Mouse (Mus musculus) intestine, embryonic 16.5 days (tissue): ENCODE measurements around the gene Olfr1076. TPM values are rescaled to one million over a fixed set of nuclear protein-coding genes. Genes with fewer than 3 reads are reported as not detected.
"Not testable (repeated sequence)": the region's sequence is repeated elsewhere in the genome, so short reads cannot be mapped to it uniquely, and the experiment has no call there.

Experiments
- ATAC-seq: fragments of 200-750 bp; cut with Nextera tagmentation; 2 replicates; pipeline ENCODE4 v1.8.0; 2017; ENCODE audit warnings: moderate TSS enrichment, moderate library complexity
- H3K27ac ChIP-seq: fragments of 300-500 bp; sonication (generic); 2 replicates; pipeline ENCODE4 v1.5.1; 2014; ENCODE audit warnings: mild to moderate bottlenecking, low read length
- H3K27me3 ChIP-seq: fragments of 300-500 bp; sonication (generic); replicated peaks from 2 replicates; pipeline ENCODE4 v1.6.1; 2014; ENCODE audit warnings: low read length, control low read depth, mixed read lengths; ENCODE audit not compliant: control insufficient read depth, insufficient read depth
- H3K36me3 ChIP-seq: fragments of 300-500 bp; sonication (generic); 2 replicates; pipeline ENCODE4 v1.6.1; 2014; ENCODE audit warnings: low read length, control low read depth; ENCODE audit not compliant: control insufficient read depth, insufficient read depth
- H3K4me1 ChIP-seq: fragments of 300-500 bp; sonication (generic); 2 replicates; pipeline ENCODE4 v1.6.1; 2014; ENCODE audit warnings: low read length, control low read depth, mixed read lengths; ENCODE audit not compliant: control insufficient read depth, insufficient read depth
- H3K4me2 ChIP-seq: fragments of 300-500 bp; sonication (generic); 2 replicates; pipeline ENCODE4 v1.6.1; 2014; ENCODE audit warnings: low read depth, low read length, control low read depth
- H3K4me3 ChIP-seq: fragments of 300-500 bp; sonication (generic); 2 replicates; pipeline ENCODE4 v1.5.1; 2014; ENCODE audit warnings: mild to moderate bottlenecking, low read length
- H3K9ac ChIP-seq: fragments of 300-500 bp; sonication (generic); 2 replicates; pipeline ENCODE4 v1.6.1; 2014; ENCODE audit warnings: low read depth, low read length
- H3K9me3 ChIP-seq: fragments of 300-500 bp; sonication (generic); 2 replicates; pipeline ENCODE4 v1.6.1; 2016; ENCODE audit warnings: low read length, control low read depth; ENCODE audit not compliant: control insufficient read depth
- WGBS: fragments of 180-500 bp; shearing (Covaris S2); extraction: QIAGEN DNeasy Blood & Tissue Kit; methylation state at CpG from one replicate; pipeline ENCODE4 v1.1.7; 2014; 5-methylcytosine and 5-hydroxymethylcytosine counted together
- polyA plus RNA-seq: library from polyadenylated mRNA; unstranded; fragments of >200 nt; fragmentation: Nextera tagmentation; extraction: Ambion mirVana; gene quantifications from 2 replicates; pipeline ENCODE4 v1.2.1, GENCODE M21; 2015

Gene Olfr1076
- not detected in 2 replicates for polyA plus RNA-seq

- no peaks in the 10 kb centered on the region for H3K27me3 ChIP-seq
- no peaks in the 10 kb centered on the region for H3K9me3 ChIP-seq
- H3K36me3 ChIP-seq = no peaks in the 10 kb centered on the region
- no peak within 1 kb of the TSS for H3K4me3 ChIP-seq
- no peak within 1 kb of the TSS for H3K9ac ChIP-seq
- ATAC-seq = no peak
- no peak within 1 kb of the TSS for H3K4me2 ChIP-seq
- H3K27ac ChIP-seq = no peak within 1 kb of the TSS
- H3K4me1 ChIP-seq = no peaks in the 10 kb centered on the region
- 78% methylated on average over 1 of the region's 1 CpGs for WGBS
Observed at GRCm38 (mm10) chr2:86508161-86508560, at the start of gene Olfr1076. Gene Olfr1076 (plus strand): TSS chr2:86508461.

- 74% methylated on average over 1 of the region's 1 CpGs for WGBS
- H3K4me1 ChIP-seq = no peaks in the 10 kb centered on the region
- no peaks in the 10 kb centered on the region for H3K27me3 ChIP-seq
- no peak overlapping the region for H3K9ac ChIP-seq
- ATAC-seq = no peak
- H3K4me3 ChIP-seq = no peak overlapping the region
- H3K9me3 ChIP-seq = no peaks in the 10 kb centered on the region
- no peaks in the 10 kb centered on the region for H3K36me3 ChIP-seq
- H3K4me2 ChIP-seq = no peak overlapping the region
- H3K27ac ChIP-seq = no peak overlapping the region
Observed at GRCm38 (mm10) chr2:86460434-86460833, 47.8 kb upstream of the Olfr1076 start.

GRCm38 (mm10) chr2:86464442-86465109 lies 43.7 kb upstream of the Olfr1076 start:
- H3K4me2 ChIP-seq = 0 out of 2 replicates have a peak overlapping the region, but pooled peaks have one; percentile 32
- WGBS = 33% methylated on average over 10 of the region's 10 CpGs
- no peak for ATAC-seq

GRCm38 (mm10) chr2:86487286-86487685 lies 21.0 kb upstream of the Olfr1076 start, which contains the start of gene Olfr228:
Gene Olfr228 (minus strand): TSS chr2:86487386.
- Histone ChIP-seq H3K4me3 (no peak within 1 kb of the TSS), H3K9ac (no peak within 1 kb of the TSS), H3K4me2 (no peak within 1 kb of the TSS), H3K27me3 (no peaks in the 10 kb centered on the region), H3K27ac (no peak within 1 kb of the TSS), H3K9me3 (no peaks in the 10 kb centered on the region), H3K4me1 (no peaks in the 10 kb centered on the region), H3K36me3 (no peaks in the 10 kb centered on the region)
- 29% methylated on average over 1 of the region's 1 CpGs for WGBS
- ATAC-seq = no peak

More at GRCm38 (mm10) chr2:86464442-86465109, 43.7 kb upstream of the Olfr1076 start:
- no peaks in the 10 kb centered on the region for H3K36me3 ChIP-seq
- H3K9ac ChIP-seq = no peak overlapping the region
- no peak overlapping the region for H3K27ac ChIP-seq
- H3K27me3 ChIP-seq = no peaks in the 10 kb centered on the region
- no peak overlapping the region for H3K4me3 ChIP-seq
- no peaks in the 10 kb centered on the region for H3K9me3 ChIP-seq
- no peaks in the 10 kb centered on the region for H3K4me1 ChIP-seq

- Histone ChIP-seq H3K9me3 (no peaks in the 10 kb centered on the region), H3K4me2 (no peak overlapping the region), H3K36me3 (no peaks in the 10 kb centered on the region), H3K9ac (no peak overlapping the region), H3K27ac (no peak overlapping the region), H3K4me1 (no peaks in the 10 kb centered on the region), H3K4me3 (no peak overlapping the region), H3K27me3 (no peaks in the 10 kb centered on the region)
- 74% methylated on average over 1 of the region's 1 CpGs for WGBS
- ATAC-seq = no peak
Observed at GRCm38 (mm10) chr2:86530991-86531390, 22.7 kb downstream of the Olfr1076 start.

- Histone ChIP-seq H3K9me3 (no peaks in the 10 kb centered on the region), H3K27me3 (no peaks in the 10 kb centered on the region), H3K36me3 (no peaks in the 10 kb centered on the region), H3K4me1 (no peaks in the 10 kb centered on the region), H3K4me2 (no peak within 1 kb of the TSS), H3K27ac (no peak within 1 kb of the TSS), H3K4me3 (no peak within 1 kb of the TSS), H3K9ac (no peak within 1 kb of the TSS)
- no peak for ATAC-seq
- whole genome bisulfite sequencing = 68% methylated on average over 1 of the region's 1 CpGs
Observed at GRCm38 (mm10) chr2:86542380-86542779, 34.1 kb downstream of the Olfr1076 start, which contains the start of gene Olfr1079. Gene Olfr1079 (minus strand): TSS chr2:86542480.

- H3K27me3 ChIP-seq, H3K4me2 ChIP-seq, H3K4me3 ChIP-seq, H3K4me1 ChIP-seq, ATAC-seq, H3K36me3 ChIP-seq, H3K27ac ChIP-seq, H3K9ac ChIP-seq, H3K9me3 ChIP-seq: not testable (repeated sequence)
Observed at GRCm38 (mm10) chr2:86558135-86558534, 49.9 kb downstream of the Olfr1076 start, which contains the start of gene Olfr1080. Gene Olfr1080 (minus strand): TSS chr2:86558235.

Other genes with a start within 250 kb of the Olfr1076 start
- not detected in 2 replicates for gene Olfr1051, start 229.4 kb upstream of the Olfr1076 start, polyA plus RNA-seq
- not detected in 2 replicates for gene Olfr1052, start 216.0 kb upstream of the Olfr1076 start, polyA plus RNA-seq
- not detected in 2 replicates for gene Olfr1053, start 193.2 kb upstream of the Olfr1076 start, polyA plus RNA-seq
- not detected in 2 replicates for gene Olfr1054, start 173.0 kb upstream of the Olfr1076 start, polyA plus RNA-seq
- gene Olfr1055, start 158.2 kb upstream of the Olfr1076 start, polyA plus RNA-seq = not detected in 2 replicates
- gene Olfr1056, start 146.0 kb upstream of the Olfr1076 start, polyA plus RNA-seq = not detected in 2 replicates
- gene Olfr1057, start 130.1 kb upstream of the Olfr1076 start, polyA plus RNA-seq = not detected in 2 replicates
- not detected in 2 replicates for gene Olfr1058, start 119.9 kb upstream of the Olfr1076 start, polyA plus RNA-seq
- gene Olfr1061, start 94.4 kb upstream of the Olfr1076 start, polyA plus RNA-seq = not detected in 2 replicates
- not detected in 2 replicates for gene Olfr1062, start 81.7 kb upstream of the Olfr1076 start, polyA plus RNA-seq
- not detected in 2 replicates for gene Olfr1065, start 57.9 kb upstream of the Olfr1076 start, polyA plus RNA-seq
- not detected in 2 replicates for gene Olfr1066, start 52.2 kb upstream of the Olfr1076 start, polyA plus RNA-seq
- not detected in 2 replicates for gene Olfr228, start 21.1 kb upstream of the Olfr1076 start, polyA plus RNA-seq
- gene Olfr1079, start 34.0 kb downstream of the Olfr1076 start, polyA plus RNA-seq = not detected in 2 replicates
- gene Olfr1080, start 49.8 kb downstream of the Olfr1076 start, polyA plus RNA-seq = not detected in 2 replicates
- gene Olfr1082, start 90.5 kb downstream of the Olfr1076 start, polyA plus RNA-seq = not detected in 2 replicates
- gene Olfr1084, start 131.3 kb downstream of the Olfr1076 start, polyA plus RNA-seq = not detected in 2 replicates
- gene Olfr1085, start 153.6 kb downstream of the Olfr1076 start, polyA plus RNA-seq = not detected in 2 replicates
- not detected in 2 replicates for gene Olfr1086, start 171.6 kb downstream of the Olfr1076 start, polyA plus RNA-seq
- not detected in 2 replicates for gene Olfr1087, start 189.9 kb downstream of the Olfr1076 start, polyA plus RNA-seq
- not detected in 2 replicates for gene Olfr1089, start 225.2 kb downstream of the Olfr1076 start, polyA plus RNA-seq